Mouse (Mus musculus): ENCODE measurements around the gene Itprid1. TPM values are rescaled to one million over a fixed set of nuclear protein-coding genes. Genes with fewer than 3 reads are reported as not detected.

The Itprid1 gene
- polyA plus RNA-seq, 1 experiment: not detected

GRCm38 (mm10) chr6:55816911-55817310 lies 19.8 kb upstream of the Itprid1 start:
- Histone ChIP-seq H3K4me1 (ENCODE audit: control insufficient read depth, insufficient read depth, insufficient read length, low read length) (no peaks in the 10 kb centered on the region), H3K4me3 (ENCODE audit: insufficient read depth, low read depth, low read length) (no peak overlapping the region), H3K27ac (replicated peaks; ENCODE audit: low read depth, low read length) (no peak overlapping the region)

GRCm38 (mm10) chr6:55829722-55830121 lies 7.0 kb upstream of the Itprid1 start:
- no peak overlapping the region for H3K4me3 ChIP-seq (ENCODE audit: insufficient read depth, low read depth, low read length)
- H3K27ac ChIP-seq (replicated peaks; ENCODE audit: low read depth, low read length): no peak overlapping the region
- H3K4me1 ChIP-seq (ENCODE audit: control insufficient read depth, insufficient read depth, insufficient read length, low read length): no peaks in the 10 kb centered on the region

- no peaks in the 10 kb centered on the region for H3K4me1 ChIP-seq (ENCODE audit: control insufficient read depth, insufficient read depth, insufficient read length, low read length)
- H3K27ac ChIP-seq (replicated peaks; ENCODE audit: low read depth, low read length): no peak overlapping the region
- no peak overlapping the region for H3K4me3 ChIP-seq (ENCODE audit: insufficient read depth, low read depth, low read length)
Measured at GRCm38 (mm10) chr6:55852589-55852988, 15.9 kb downstream of the Itprid1 start.

GRCm38 (mm10) chr6:55856085-55856484 lies 19.4 kb downstream of the Itprid1 start:
- Histone ChIP-seq H3K4me1 (ENCODE audit: control insufficient read depth, insufficient read depth, insufficient read length, low read length) (no peaks in the 10 kb centered on the region), H3K4me3 (ENCODE audit: insufficient read depth, low read depth, low read length) (no peak overlapping the region), H3K27ac (replicated peaks; ENCODE audit: low read depth, low read length) (no peak overlapping the region)

- no peak overlapping the region for H3K4me3 ChIP-seq (ENCODE audit: insufficient read depth, low read depth, low read length)
- no peak overlapping the region for H3K27ac ChIP-seq (replicated peaks; ENCODE audit: low read depth, low read length)
- H3K4me1 ChIP-seq (ENCODE audit: control insufficient read depth, insufficient read depth, insufficient read length, low read length): no peaks in the 10 kb centered on the region
Measured at GRCm38 (mm10) chr6:55865206-55865605, 28.5 kb downstream of the Itprid1 start.

- no peak overlapping the region for H3K27ac ChIP-seq (replicated peaks; ENCODE audit: low read depth, low read length)
- no peak overlapping the region for H3K4me3 ChIP-seq (ENCODE audit: insufficient read depth, low read depth, low read length)
- H3K4me1 ChIP-seq (ENCODE audit: control insufficient read depth, insufficient read depth, insufficient read length, low read length): no peaks in the 10 kb centered on the region
Measured at GRCm38 (mm10) chr6:55879356-55879960, 42.8 kb downstream of the Itprid1 start.

- Histone ChIP-seq H3K27ac (replicated peaks; ENCODE audit: low read depth, low read length) (no peak overlapping the region), H3K4me3 (ENCODE audit: insufficient read depth, low read depth, low read length) (no peak overlapping the region), H3K4me1 (ENCODE audit: control insufficient read depth, insufficient read depth, insufficient read length, low read length) (no peaks in the 10 kb centered on the region)
Measured at GRCm38 (mm10) chr6:55880886-55881285, 44.2 kb downstream of the Itprid1 start.

GRCm38 (mm10) chr6:55887598-55887997 lies 50.9 kb downstream of the Itprid1 start:
- no peak overlapping the region for H3K27ac ChIP-seq (replicated peaks; ENCODE audit: low read depth, low read length)
- no peaks in the 10 kb centered on the region for H3K4me1 ChIP-seq (ENCODE audit: control insufficient read depth, insufficient read depth, insufficient read length, low read length)
- H3K4me3 ChIP-seq (ENCODE audit: insufficient read depth, low read depth, low read length): no peak overlapping the region

- no peak overlapping the region for H3K4me3 ChIP-seq (ENCODE audit: insufficient read depth, low read depth, low read length)
- H3K4me1 ChIP-seq (ENCODE audit: control insufficient read depth, insufficient read depth, insufficient read length, low read length): no peaks in the 10 kb centered on the region
- H3K27ac ChIP-seq (replicated peaks; ENCODE audit: low read depth, low read length): no peak overlapping the region
Measured at GRCm38 (mm10) chr6:55901568-55902328, 65.1 kb downstream of the Itprid1 start.

- no peak overlapping the region for H3K4me3 ChIP-seq (ENCODE audit: insufficient read depth, low read depth, low read length)
- H3K27ac ChIP-seq (replicated peaks; ENCODE audit: low read depth, low read length): no peak overlapping the region
- H3K4me1 ChIP-seq (ENCODE audit: control insufficient read depth, insufficient read depth, insufficient read length, low read length): no peaks in the 10 kb centered on the region
Measured at GRCm38 (mm10) chr6:55902329-55902605, 65.6 kb downstream of the Itprid1 start.

- H3K4me3 ChIP-seq (ENCODE audit: insufficient read depth, low read depth, low read length): no peak overlapping the region
- H3K4me1 ChIP-seq (ENCODE audit: control insufficient read depth, insufficient read depth, insufficient read length, low read length): no peaks in the 10 kb centered on the region
- H3K27ac ChIP-seq (replicated peaks; ENCODE audit: low read depth, low read length): no peak overlapping the region
Measured at GRCm38 (mm10) chr6:55919206-55919605, 82.5 kb downstream of the Itprid1 start.

- no peak overlapping the region for H3K27ac ChIP-seq (replicated peaks; ENCODE audit: low read depth, low read length)
- no peaks in the 10 kb centered on the region for H3K4me1 ChIP-seq (ENCODE audit: control insufficient read depth, insufficient read depth, insufficient read length, low read length)
- no peak overlapping the region for H3K4me3 ChIP-seq (ENCODE audit: insufficient read depth, low read depth, low read length)
Measured at GRCm38 (mm10) chr6:55920282-55920720, 83.6 kb downstream of the Itprid1 start.

GRCm38 (mm10) chr6:55920866-55921630 lies 84.4 kb downstream of the Itprid1 start:
- Histone ChIP-seq H3K4me1 (ENCODE audit: control insufficient read depth, insufficient read depth, insufficient read length, low read length) (no peaks in the 10 kb centered on the region), H3K4me3 (ENCODE audit: insufficient read depth, low read depth, low read length) (no peak overlapping the region), H3K27ac (replicated peaks; ENCODE audit: low read depth, low read length) (no peak overlapping the region)

- no peak overlapping the region for H3K27ac ChIP-seq (replicated peaks; ENCODE audit: low read depth, low read length)
- no peak overlapping the region for H3K4me3 ChIP-seq (ENCODE audit: insufficient read depth, low read depth, low read length)
- no peaks in the 10 kb centered on the region for H3K4me1 ChIP-seq (ENCODE audit: control insufficient read depth, insufficient read depth, insufficient read length, low read length)
Measured at GRCm38 (mm10) chr6:55944709-55945108, 108.0 kb downstream of the Itprid1 start.

- H3K4me3 ChIP-seq (ENCODE audit: insufficient read depth, low read depth, low read length): no peak overlapping the region
- no peaks in the 10 kb centered on the region for H3K4me1 ChIP-seq (ENCODE audit: control insufficient read depth, insufficient read depth, insufficient read length, low read length)
- no peak overlapping the region for H3K27ac ChIP-seq (replicated peaks; ENCODE audit: low read depth, low read length)
Measured at GRCm38 (mm10) chr6:55950345-55951110, 113.8 kb downstream of the Itprid1 start.

Measured in brown adipose tissue, adult 24 weeks (tissue).